Mouse (Mus musculus) adrenal gland, adult 2 months (tissue): ENCODE results near the gene Hypk. TPM values are rescaled to one million over a fixed set of nuclear protein-coding genes. Genes with fewer than 3 reads are reported as not detected.

ENCODE experiments used
- DNase-seq: peaks from one replicate; pipeline ENCODE4 v3.0.0; 2021
- long read RNA-seq: library from polyadenylated mRNA; stranded (forward); transcript quantifications from one replicate; pipeline ENCODE4 v2.0.0, GENCODE M21; 2021
- polyA plus RNA-seq: library from polyadenylated mRNA; depleted of rRNA; stranded (reverse); fragments of >200 nt; gene quantifications from 2 replicates; pipeline ENCODE4 v1.2.3, GENCODE M21; 2012; rRNA removed
- total RNA-seq, 2 experiments: library from RNA; stranded (reverse); gene quantifications; 2 replicates each; pipeline ENCODE4 v1.2.3; 2021

Gene Hypk
- total RNA-seq (10 to 100 TPM; 15.7 to 25.5 TPM), polyA plus RNA-seq (2.2 and 3.0 TPM in 2 replicates)
- long read RNA-seq, transcript Hypk-204 (4 exons, 961 nt), result major isoform, 144 of 165 reads
- long read RNA-seq, partial matches to known transcripts, result 19 of 165 reads
- long read RNA-seq, other reads (novel, unspliced or antisense), result 0 of 165 reads

DNA sequence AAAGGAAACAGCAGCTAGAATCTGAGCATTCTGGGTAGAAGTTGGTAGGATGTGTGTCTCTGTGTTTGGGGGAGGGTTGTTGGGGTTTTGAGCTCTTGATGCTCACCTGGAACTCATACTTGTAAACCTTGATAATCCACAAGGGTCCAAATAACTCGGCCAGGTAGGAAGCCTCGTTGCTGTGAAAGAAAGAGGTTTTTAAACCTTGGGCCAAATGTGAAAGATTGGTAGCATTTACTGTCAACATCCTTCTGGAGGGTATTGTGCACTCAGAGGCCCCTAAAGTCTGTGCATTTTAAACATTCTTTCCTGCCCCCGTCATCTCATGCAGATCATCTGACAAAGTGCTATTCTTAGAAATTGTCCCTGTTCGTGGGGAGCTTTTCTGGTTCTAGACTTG is at the start of gene Hypk:
Gene Hypk, plus strand, starts transcription at position 301 of the 400 bp plus-strand sequence.
- DNase-seq, result no peak

- no peak for DNase-seq
These were observed 49.8 kb upstream of the Hypk start for GRCm38 (mm10) chr2:121403296-121403695.

- peak; percentile 25 for DNase-seq
These were observed 44.9 kb upstream of the Hypk start for GRCm38 (mm10) chr2:121408160-121408559.

GRCm38 (mm10) chr2:121412843-121413386 is 40.2 kb upstream of the Hypk start:
- DNase-seq, result peak; percentile 72

- DNase-seq, result peak; percentile 99
These were observed 39.6 kb upstream of the Hypk start, which contains the start of the genes Pdia3 and Catsper2 for GRCm38 (mm10) chr2:121413387-121414042. TSS of gene Pdia3 (plus strand) at chr2:121413775. TSS of gene Catsper2 (minus strand) at chr2:121413792.

DNA sequence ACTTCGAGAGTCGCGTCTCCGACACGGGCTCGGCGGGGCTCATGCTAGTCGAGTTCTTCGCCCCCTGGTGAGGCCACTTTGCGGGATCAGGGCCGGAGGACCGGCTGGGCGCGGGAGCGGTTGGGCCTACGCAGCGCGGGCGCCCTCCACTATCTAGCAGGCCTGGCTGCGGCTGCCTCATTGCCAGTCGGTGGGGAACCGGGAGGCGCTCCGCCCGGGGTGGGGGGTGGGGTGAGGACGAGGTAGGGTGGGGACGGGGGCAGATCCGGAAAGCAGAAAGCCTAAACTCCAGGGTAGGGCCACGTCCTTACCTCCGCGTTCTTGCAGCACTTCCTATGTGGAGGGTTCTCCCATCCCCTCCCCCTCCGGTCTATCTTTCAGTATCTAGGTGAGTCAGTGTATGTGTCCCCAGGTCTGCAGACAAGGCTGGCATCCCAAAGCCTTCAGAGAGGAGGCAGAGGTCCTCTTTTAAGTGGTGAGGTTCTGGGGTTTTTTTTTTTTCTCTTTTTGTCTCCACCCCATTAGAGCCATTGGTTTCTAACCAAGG is 38.9 kb upstream of the Hypk start:
- peak; percentile 67 for DNase-seq

DNA sequence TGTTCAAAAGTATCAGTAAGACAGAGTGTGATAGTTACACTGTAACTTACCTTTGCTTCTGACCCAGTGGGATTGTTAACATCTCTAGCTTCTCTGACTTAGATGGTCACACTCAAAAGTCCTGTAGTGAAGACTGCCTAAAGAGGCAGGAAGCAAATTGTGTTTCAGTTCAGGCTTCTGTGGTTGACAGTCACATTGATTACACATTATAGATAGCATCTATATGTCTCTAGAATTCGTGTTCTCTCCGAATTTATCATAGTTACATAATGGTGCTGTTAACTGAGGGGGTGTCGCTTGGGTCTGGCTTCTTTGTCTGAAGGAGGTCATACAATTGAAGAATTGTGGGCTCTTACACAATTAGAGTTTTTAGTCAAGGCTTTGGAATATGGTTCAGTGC is 38.0 kb upstream of the Hypk start:
- no peak for DNase-seq

GRCm38 (mm10) chr2:121415591-121415990 is 37.5 kb upstream of the Hypk start:
- DNase-seq, result no peak

- no peak for DNase-seq
These were observed 36.7 kb upstream of the Hypk start for GRCm38 (mm10) chr2:121416356-121416755.

GRCm38 (mm10) chr2:121418476-121418875 is 34.6 kb upstream of the Hypk start:
- DNase-seq, result no peak

DNA sequence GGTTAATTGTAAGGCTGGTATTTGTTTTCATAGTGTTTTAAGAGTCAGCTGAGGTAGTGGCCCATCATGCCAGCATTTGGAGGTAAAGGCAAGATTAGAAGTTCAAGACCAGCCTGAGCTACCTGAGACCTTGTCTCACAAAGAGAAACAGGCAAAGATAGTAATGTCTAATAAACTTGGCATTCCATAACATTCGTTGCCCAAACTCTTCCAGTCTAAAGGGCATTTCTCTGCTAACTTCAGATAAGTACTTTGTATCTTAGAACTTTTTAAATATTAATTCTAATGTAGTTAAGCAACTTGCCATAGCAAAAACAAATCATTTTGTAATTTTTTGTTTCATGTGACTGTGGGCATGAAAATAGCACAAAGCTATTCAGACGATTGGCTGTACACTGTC is 29.9 kb upstream of the Hypk start:
- DNase-seq, result no peak

DNA sequence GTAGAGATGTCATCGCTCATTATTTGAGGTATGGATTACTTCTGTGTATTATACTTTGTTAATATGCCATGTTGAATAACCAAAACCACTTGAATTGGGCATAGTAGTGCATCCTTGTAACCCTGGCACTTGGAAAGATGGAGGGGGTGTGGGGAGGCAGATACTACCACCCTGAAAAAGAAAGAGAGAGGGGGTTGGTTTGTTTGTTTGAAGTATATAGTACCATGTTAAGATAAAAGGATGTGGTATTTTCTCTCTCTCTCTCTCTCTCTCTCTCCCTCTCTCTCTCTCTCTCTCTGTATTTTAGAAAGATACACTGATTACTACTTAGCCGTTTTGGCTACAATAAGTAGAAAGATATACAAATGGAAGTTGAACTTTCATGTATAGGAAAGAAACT is 27.2 kb upstream of the Hypk start:
- no peak for DNase-seq

DNA sequence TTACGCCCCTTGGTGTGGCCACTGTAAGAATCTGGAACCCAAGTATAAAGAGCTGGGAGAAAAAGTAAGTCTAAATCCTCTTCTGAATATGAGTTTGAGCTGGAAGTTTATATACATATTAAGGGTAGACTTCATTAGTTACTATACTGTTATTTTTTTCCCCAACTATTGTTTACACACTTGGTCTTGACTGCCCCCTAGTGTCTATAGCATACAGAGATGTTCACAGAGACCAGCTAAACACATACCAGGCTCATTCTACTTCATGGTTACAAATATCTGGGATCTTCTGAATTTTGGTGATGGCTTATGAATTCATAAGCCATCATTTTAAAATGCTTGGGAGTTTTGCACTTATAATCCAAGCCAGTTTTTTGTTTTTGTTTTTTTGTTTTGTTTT is 18.2 kb upstream of the Hypk start:
- DNase-seq, result no peak

GRCm38 (mm10) chr2:121439746-121440145 is 13.3 kb upstream of the Hypk start:
- no peak for DNase-seq

DNA sequence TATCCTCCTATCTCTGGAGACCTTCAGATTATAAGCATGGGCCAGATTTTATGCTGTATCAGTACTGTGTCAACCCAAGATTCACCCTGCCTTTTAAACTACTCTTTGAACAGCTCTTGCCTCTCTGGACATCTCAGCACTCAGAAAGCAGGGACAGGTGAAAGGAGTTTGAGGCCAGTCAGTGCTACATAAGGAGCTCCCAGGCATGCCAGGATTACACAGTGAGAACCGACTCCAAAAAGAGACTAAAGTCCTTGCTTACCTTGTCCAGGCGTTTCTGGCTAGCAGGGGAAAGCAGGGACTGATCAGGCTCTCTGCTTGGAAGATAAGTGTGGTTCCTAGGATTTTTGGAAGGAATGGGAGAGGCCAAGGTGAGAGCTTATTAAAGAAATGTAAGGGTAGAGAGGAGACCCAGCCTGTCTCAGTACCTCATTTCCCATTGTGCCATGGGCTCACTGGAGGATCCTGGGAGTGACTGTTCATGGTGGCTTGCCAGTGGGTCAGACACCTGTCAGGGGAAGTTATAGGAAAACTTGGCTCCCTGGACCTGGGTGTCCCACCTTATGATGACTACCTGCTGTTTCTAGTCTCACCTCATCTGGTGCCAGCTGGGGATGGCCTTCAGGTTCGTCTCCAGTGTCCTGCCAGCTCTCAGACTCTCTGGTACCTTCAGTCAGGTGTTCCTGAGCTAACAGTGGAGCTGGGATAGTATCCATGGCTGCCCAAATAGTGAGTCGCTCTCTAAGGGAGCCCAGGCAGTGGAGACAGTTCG is 12.1 kb upstream of the Hypk start:
- no peak for DNase-seq

DNA sequence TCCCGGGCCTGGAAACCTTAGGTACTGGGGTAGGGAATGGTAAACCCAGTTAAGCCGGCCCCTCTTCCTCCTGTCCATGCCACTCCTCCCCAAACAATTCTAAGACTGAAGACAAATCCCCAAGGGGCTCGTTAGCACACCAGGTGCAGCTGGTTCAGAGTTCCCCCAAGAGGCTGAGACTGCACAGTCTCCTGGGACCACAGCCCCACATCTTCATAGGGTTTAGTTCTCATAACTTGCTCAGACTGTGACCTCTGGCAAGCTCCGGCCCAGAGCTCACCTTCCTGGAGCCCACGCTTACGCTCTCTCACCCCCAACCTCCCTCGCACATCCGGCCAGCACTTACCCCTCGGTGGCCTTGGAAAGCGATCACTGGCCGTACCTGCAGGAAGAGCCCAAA is 11.3 kb upstream of the Hypk start:
- DNase-seq, result no peak

- peak; percentile 88 for DNase-seq
These were observed 10.6 kb upstream of the Hypk start for GRCm38 (mm10) chr2:121442259-121443067.

DNA sequence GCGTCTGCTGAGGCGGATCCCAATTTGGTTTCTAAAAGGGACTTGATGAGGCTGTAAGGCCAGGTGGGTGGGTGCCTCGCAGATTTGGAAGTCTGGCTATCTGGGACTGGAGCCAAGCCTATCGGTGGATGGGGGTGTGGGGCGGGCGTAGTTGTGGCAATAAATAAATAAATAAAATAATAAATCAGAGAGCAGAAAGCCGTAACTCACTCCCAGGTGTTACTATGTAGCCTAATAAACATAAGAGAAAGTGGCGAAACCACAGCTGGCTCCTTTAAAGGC is 10.1 kb upstream of the Hypk start:
- DNase-seq, result no peak

DNA sequence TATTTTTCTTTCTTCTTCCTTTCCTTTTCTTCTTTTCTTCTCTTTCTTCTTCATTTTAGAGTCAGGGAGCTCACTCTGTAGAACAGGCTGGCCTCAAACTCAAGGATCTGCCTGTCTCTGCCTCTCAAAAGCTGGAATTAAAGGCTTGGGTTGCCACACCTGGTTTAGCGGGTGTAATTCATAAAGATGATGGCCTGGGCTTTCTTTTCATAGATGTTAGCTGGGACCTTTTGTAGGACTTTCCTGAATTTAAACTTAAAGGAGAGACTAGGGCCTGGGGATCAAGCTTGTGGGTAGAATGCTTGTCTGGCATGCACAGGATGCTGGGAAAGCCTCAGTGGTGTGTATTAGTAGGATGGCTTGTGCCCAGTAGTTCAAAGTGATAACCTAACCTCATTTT is 8.9 kb upstream of the Hypk start, which contains the start of gene Ell3:
Gene Ell3, minus strand, starts transcription at position 101 of the 400 bp plus-strand sequence.
- no peak for DNase-seq

- DNase-seq, result no peak
These were observed 8.0 kb upstream of the Hypk start for GRCm38 (mm10) chr2:121445117-121445516.

GRCm38 (mm10) chr2:121446506-121446905 is 6.6 kb upstream of the Hypk start:
- peak; percentile 48 for DNase-seq

DNA sequence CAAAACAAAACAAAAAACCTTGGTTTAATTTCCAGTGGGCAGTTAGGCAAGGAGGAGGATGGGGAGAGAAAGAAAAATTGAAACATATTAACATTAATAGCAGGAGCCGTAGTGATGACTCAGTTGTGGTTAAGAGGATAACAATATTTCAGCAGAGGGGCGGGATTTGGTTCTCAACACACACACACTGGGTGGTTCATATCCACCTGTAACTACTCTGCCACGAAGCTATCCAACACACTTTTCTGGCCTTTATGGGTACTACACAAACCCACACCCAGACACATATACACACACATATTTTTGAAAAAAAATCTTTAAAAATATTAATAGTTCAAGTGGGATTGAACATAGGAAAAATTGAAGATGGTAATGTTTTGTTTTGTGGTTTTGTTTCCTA is 6.1 kb upstream of the Hypk start:
- DNase-seq, result no peak
